8 mouse cellular contexts compared by ENCODE assay signal in genomic region chr8:20378353-20378752, GRCm38 (mm10). TPM values are rescaled to one million over a fixed set of nuclear protein-coding genes. Genes with fewer than 3 reads are reported as not detected.
DNase-seq lines count a peak whose midpoint lies in the region.
"Not testable (repeated sequence)": the region's sequence is repeated elsewhere in the genome, so short reads cannot be mapped to it uniquely, and the experiment has no call there.

No protein-coding gene starts in this region.

- intact Hi-C loops in left cerebral cortex, postnatal 25 days (cut with DNase I), result not testable (repeated sequence)

- peak; percentile 31 for DNase-seq in adrenal gland, postnatal 10 days
- peak; percentile 39 to 54 for DNase-seq in cerebellum, postnatal 4 days (ENCODE audit: low spot score in 2 of 2)
- peak; percentile 28 to 35 for DNase-seq in heart, adult 18-20 months
- peak; percentile 33 for DNase-seq in kidney, postnatal 10 days
- DNase-seq in left cerebral cortex, postnatal 25 days (ENCODE audit: low spot score in 2 of 2), result peak; percentile 66 to 84
- DNase-seq in right cerebral cortex, adult 18-20 months, result peak; percentile 79
- DNase-seq in testis, postnatal 10 days (ENCODE audit: low spot score), result peak; percentile 73
- peak; percentile 27 for DNase-seq in urinary bladder, postnatal 14 days (ENCODE audit: low spot score)

RNA-seq across cellular contexts. Expression of gene Gm15319, which starts 15.3 kb away (rescaled TPM):
- under 1 TPM in 1 of 2 experiments, not detected in 1; 0.36 TPM for total RNA-seq in adrenal gland, postnatal 10 days (2021)
- total RNA-seq in heart, adult 18-20 months (2021), result under 1 TPM; 0.28 to 0.69 TPM
- 1 to 10 TPM in 1 of 2 experiments, under 1 TPM in 1; 0.71 to 1.3 TPM for total RNA-seq in left cerebral cortex, postnatal 25 days (2021)

Comparison
In these comparisons a context has a peak if more than half of its experiments do, and no peak if none do; other contexts are left out.
1. Peak in every context shown above with its lines: DNase-seq.
2. DNase-seq: peak in every context shown above with its lines; median percentile 79 in right cerebral cortex, adult 18-20 months; 75 in left cerebral cortex, postnatal 25 days; 73 in testis, postnatal 10 days; 46 in cerebellum, postnatal 4 days; 33 in kidney, postnatal 10 days; 32 in heart, adult 18-20 months; 31 in adrenal gland, postnatal 10 days; 27 in urinary bladder, postnatal 14 days.